Mouse (Mus musculus) forebrain, embryonic 10.5 days (tissue): ENCODE results near the gene Prr9. TPM values are rescaled to one million over a fixed set of nuclear protein-coding genes. Genes with fewer than 3 reads are reported as not detected.

Experiments
- DNase-seq: peaks from one replicate; pipeline ENCODE4 v3.0.0-alpha.2; 2017; ENCODE audit warnings: low spot score; ENCODE audit errors: extremely low spot score
- H3K27ac ChIP-seq: fragments of 300-500 bp; sonication (generic); 2 replicates; pipeline ENCODE4 v1.5.1; 2016; ENCODE audit warnings: mild to moderate bottlenecking
- H3K27me3 ChIP-seq: fragments of 300-500 bp; sonication (generic); 2 replicates; pipeline ENCODE4 v1.6.1; 2016; ENCODE audit warnings: mild to moderate bottlenecking; ENCODE audit not compliant: poor library complexity, severe bottlenecking
- H3K36me3 ChIP-seq: fragments of 300-500 bp; sonication (generic); replicated peaks from 2 replicates; pipeline ENCODE4 v1.6.1; 2016; ENCODE audit warnings: mild to moderate bottlenecking, moderate library complexity
- H3K4me1 ChIP-seq: fragments of 300-500 bp; sonication (generic); 2 replicates; pipeline ENCODE4 v1.6.1; 2016
- H3K4me3 ChIP-seq: fragments of 300-500 bp; sonication (generic); 2 replicates; pipeline ENCODE4 v1.5.1; 2016; ENCODE audit warnings: mild to moderate bottlenecking, moderate library complexity
- H3K9me3 ChIP-seq: fragments of 300-500 bp; sonication (generic); 2 replicates; pipeline ENCODE4 v1.6.1; 2016; ENCODE audit warnings: mild to moderate bottlenecking, moderate library complexity
- WGBS: fragments of 180-500 bp; shearing (Covaris S2); methylation state at CpG from one replicate; pipeline ENCODE4 v1.1.7; 2016; 5-methylcytosine and 5-hydroxymethylcytosine counted together
- polyA plus RNA-seq: library from polyadenylated mRNA; unstranded; fragments of >200 nt; fragmentation: Nextera tagmentation; extraction: Ambion mirVana; gene quantifications from 2 replicates; pipeline ENCODE4 v1.2.1, GENCODE M21; 2016

Prr9 gene
- polyA plus RNA-seq, 1 experiment from 2014 or later: not detected

DNA sequence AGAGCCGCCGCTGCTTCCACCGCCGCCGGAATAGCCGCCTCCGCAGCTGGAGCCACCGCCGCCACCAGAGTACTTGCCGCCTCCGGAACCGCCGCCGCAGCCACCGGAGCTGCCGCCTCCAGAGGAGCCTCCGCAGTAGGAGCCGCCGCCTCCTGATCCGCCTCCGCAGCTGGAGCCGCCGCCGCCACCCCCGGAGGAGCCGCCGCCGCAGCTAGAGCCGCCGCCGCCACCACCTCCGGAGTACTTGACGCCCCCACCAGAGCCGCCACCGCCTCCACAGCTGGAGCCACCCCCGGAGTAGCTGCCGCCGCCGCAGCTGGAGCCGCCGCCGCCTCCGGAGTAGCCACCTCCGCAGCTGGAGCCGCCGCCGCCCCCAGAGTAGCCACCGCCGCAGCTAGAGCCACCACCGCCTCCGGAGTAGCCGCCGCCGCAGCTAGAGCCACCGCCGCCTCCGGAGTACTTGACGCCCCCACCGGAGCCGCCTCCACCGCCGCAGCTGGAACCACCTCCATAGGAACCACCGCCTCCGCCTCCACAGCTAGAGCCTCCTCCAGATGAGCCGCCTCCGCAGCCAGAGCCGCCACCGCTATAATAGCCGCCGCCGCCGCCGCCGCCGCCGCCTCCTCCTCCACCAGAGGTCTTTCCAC is 42.3 kb downstream of the Prr9 start:
- Histone ChIP-seq H3K27me3 (peaks cover 57% of the 10 kb centered on the region), H3K36me3 (no peaks in the 10 kb centered on the region), H3K9me3 (no peaks in the 10 kb centered on the region), H3K4me3 (peak overlapping the region; percentile 86), H3K4me1 (peaks cover 16% of the 10 kb centered on the region), H3K27ac (peak overlapping the region; percentile 79)
- WGBS: under 1% methylated on average over 43 of the region's 76 CpGs
- peak; percentile 74 for DNase-seq

DNA sequence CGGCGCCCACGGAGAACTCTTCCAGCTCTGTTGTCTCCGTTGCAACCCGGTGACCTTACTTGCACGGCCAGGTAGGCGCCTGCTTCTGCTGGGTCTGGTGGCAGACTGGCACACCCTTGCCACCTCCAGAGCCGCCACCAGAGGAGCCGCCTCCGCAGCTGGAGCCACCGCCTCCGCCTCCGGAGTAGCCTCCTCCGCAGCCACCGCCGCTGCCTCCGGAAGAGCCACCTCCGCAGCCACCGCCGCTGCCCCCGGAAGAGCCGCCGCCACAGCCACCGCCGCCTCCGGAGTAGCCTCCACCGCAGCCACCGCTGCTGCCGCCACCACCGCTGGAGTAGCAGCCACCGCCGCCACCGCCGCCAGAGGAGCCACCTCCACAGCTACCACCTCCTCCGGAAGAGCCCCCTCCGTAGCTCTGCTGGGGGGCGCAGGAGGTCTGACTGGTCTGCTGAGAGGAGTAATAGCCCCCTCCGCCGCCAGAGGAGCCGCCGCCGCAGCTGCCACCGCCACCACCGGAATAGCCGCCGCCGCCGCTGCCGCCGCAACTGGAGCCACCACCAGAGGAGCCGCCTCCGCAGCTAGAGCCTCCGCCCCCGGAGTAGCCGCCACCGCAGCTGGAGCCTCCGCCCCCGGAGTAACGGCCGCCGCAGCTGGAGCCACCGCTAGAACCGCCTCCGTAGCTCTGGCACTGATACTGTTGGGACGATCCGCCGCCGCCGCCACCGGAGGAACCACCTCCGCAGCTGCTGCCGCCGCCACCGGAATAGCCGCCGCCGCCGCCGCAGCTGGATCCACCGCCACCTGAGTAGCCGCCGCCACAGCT is 43.1 kb downstream of the Prr9 start:
- Histone ChIP-seq H3K9me3 (no peaks in the 10 kb centered on the region), H3K4me3 (peak overlapping the region; percentile 86), H3K27me3 (peaks cover 57% of the 10 kb centered on the region), H3K4me1 (peaks cover 16% of the 10 kb centered on the region), H3K27ac (peak overlapping the region; percentile 79), H3K36me3 (no peaks in the 10 kb centered on the region)
- DNase-seq: peak; percentile 70
- under 1% methylated on average over 82 of the region's 82 CpGs for WGBS

Other genes with a start within 250 kb of the Prr9 start
- not detected in 2 replicates for gene Pglyrp3, start 109.4 kb downstream of the Prr9 start, polyA plus RNA-seq
- gene Lor, start 40.8 kb downstream of the Prr9 start, polyA plus RNA-seq: 0.14 and 0.25 TPM in 2 replicates
- not detected in 2 replicates for gene Lelp1, start 18.8 kb upstream of the Prr9 start, polyA plus RNA-seq
- not detected in 2 replicates for gene Sprr2a1, start 91.9 kb upstream of the Prr9 start, polyA plus RNA-seq
- gene Sprr2a2, start 92.0 kb upstream of the Prr9 start, polyA plus RNA-seq: not detected in 2 replicates
- not detected in 2 replicates for gene Sprr2a3, start 161.5 kb upstream of the Prr9 start, polyA plus RNA-seq
- not detected in 2 replicates for gene Sprr2b, start 192.7 kb upstream of the Prr9 start, polyA plus RNA-seq
- gene Sprr2d, start 215.2 kb upstream of the Prr9 start, polyA plus RNA-seq: not detected in 2 replicates
- not detected in 2 replicates for gene Sprr2e, start 228.2 kb upstream of the Prr9 start, polyA plus RNA-seq
- not detected in 2 replicates for gene Sprr2f, start 241.2 kb upstream of the Prr9 start, polyA plus RNA-seq